Mouse (Mus musculus): Measurements from ENCODE around the gene Nr2e1.

DNA sequence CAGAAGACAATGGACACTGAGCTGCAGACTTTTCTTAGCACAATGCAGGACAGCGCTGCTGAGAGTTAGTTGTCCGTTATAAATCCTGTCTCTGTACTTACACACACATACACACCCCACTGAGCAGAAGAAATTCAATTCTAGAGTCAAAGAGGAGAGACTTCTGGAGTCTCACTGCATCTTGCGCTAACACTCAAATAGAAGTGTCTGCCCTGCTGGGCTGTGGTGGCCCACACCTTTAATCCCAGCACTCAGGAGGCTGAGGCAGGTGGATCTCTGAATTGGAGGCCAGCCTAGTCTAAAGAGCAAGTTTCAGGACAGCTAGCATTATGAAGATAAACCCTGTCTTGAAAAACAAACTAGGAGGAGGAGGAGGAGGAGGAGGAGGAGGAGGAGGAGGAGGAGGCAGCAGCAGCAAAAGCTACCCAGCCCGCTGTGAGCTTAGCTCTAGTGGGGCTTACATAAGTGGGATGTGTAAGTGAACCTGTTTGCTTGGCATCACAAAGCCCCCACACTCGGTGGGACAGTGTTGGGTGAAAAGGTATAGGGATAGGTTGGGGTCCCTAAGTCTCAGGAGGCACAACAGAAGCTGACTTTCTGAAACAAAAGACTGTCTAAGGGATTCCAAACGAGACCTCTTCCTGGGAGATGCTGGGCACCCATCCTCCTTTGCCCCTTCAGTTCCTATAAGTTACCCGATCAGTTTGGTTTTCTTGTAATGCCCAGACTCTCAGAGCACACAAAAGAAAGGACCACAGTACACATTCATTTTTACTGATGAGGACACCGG is 4.7 kb upstream of the Nr2e1 start:
- TF ChIP-seq CTCF (IDR thresholded peaks at IDR 0.05; ENCODE audit: low read depth), result no peak
- TF ChIP-seq EP300 (IDR thresholded peaks at IDR 0.05; ENCODE audit: low read depth), result no peak

All from liver, postnatal 0 days (tissue).